Mouse (Mus musculus) liver, adult 2 months (tissue): ENCODE measurements around the gene Gart. TPM values are rescaled to one million over a fixed set of nuclear protein-coding genes. Genes with fewer than 3 reads are reported as not detected.

ENCODE experiments used
- DNase-seq: peaks from one replicate; pipeline ENCODE4 v3.0.0-alpha.2; 2011; ENCODE audit warnings: low read depth, low spot score; ENCODE audit errors: extremely low read depth
- H3K27ac ChIP-seq: fragments of 200-500 bp; replicated peaks from 2 replicates; pipeline ENCODE4 v1.5.1; 2012; ENCODE audit warnings: low read depth, mild to moderate bottlenecking, control low read depth, inconsistent platforms, low read length; ENCODE audit not compliant: insufficient read depth
- H3K27me3 ChIP-seq: fragments of 200-500 bp; 2 replicates; pipeline ENCODE4 v1.6.1; 2012; ENCODE audit warnings: mild to moderate bottlenecking, moderate library complexity, low read length, inconsistent platforms; ENCODE audit not compliant: control insufficient read depth, insufficient read depth
- H3K36me3 ChIP-seq: fragments of 200-500 bp; 2 replicates; pipeline ENCODE4 v1.6.1; 2012; ENCODE audit warnings: low read length, inconsistent platforms; ENCODE audit not compliant: control insufficient read depth, insufficient read depth
- H3K4me1 ChIP-seq: fragments of 200-500 bp; 2 replicates; pipeline ENCODE4 v1.6.1; 2011; ENCODE audit warnings: low read length; ENCODE audit not compliant: control insufficient read depth, insufficient read depth
- H3K4me3 ChIP-seq: fragments of 200-500 bp; 2 replicates; pipeline ENCODE4 v1.5.1; 2011; ENCODE audit warnings: low read depth, mild to moderate bottlenecking, control low read depth, low read length, moderate library complexity; ENCODE audit not compliant: insufficient read depth
- H3K79me2 ChIP-seq: fragments of 200-500 bp; 2 replicates; pipeline ENCODE4 v1.6.1; 2012; ENCODE audit warnings: inconsistent platforms, mild to moderate bottlenecking, low read length, moderate library complexity; ENCODE audit not compliant: control insufficient read depth, insufficient read depth
- H3K9ac ChIP-seq: fragments of 200-500 bp; 2 replicates; pipeline ENCODE4 v1.6.1; 2012; ENCODE audit warnings: low read depth, mild to moderate bottlenecking, control low read depth, inconsistent platforms, low read length
- CTCF ChIP-seq: fragments of 200-500 bp; IDR thresholded peaks from 2 replicates; pipeline ENCODE4 v1.5.1; 2011; ENCODE audit warnings: low read depth, low read length, control low read depth
- POLR2A ChIP-seq: fragments of 200-500 bp; IDR thresholded peaks from 2 replicates; pipeline ENCODE4 v1.6.1; 2011; ENCODE audit warnings: low read length, control low read depth; ENCODE audit not compliant: insufficient read depth; ENCODE audit errors: extremely low read depth
- WGBS: fragments of 180-500 bp; shearing (Covaris S2); methylation state at CpG from one replicate; pipeline ENCODE4 v1.1.7; 2018; 5-methylcytosine and 5-hydroxymethylcytosine counted together
- polyA plus RNA-seq: library from polyadenylated mRNA; depleted of rRNA; stranded (reverse); fragments of >200 nt; gene quantifications from 2 replicates; pipeline ENCODE4 v1.2.3, GENCODE M21; 2012
- total RNA-seq: library from RNA; depleted of rRNA; stranded (reverse); fragments of >200 nt; gene quantifications from 2 replicates; pipeline ENCODE4 v1.2.3, GENCODE M21; 2014

The Gart gene
- total and polyA plus RNA-seq, 2 experiments, result 21.3 to 25.0 TPM

DNA sequence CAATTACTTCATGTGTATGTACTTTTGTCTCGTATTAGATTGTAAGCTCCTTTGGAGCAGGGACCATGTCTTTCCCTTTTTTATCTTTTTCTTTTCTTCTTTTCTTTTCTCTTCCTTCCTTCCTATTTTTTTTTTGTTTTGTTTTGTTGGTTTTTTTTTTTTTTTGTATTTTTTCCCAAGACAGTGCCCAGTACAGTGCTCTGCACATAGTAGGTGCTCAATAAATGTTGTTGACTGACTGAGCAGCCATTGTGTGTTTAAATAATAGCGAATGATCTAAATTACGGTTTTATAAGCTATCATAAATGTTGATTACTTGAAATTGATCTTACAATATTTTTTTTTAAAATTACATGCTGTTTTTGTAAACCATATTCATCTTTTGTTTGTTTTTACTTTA lies 17.0 kb upstream of the Gart start:
- WGBS, result 88% methylated on average over 3 of the region's 3 CpGs
- Histone ChIP-seq H3K9ac (no peak overlapping the region), H3K27me3 (no peaks in the 10 kb centered on the region), H3K27ac (no peak overlapping the region), H3K79me2 (peaks cover 18% of the 10 kb centered on the region; the same call in 1 of the 2 replicates), H3K4me3 (no peak overlapping the region), H3K4me1 (no peaks in the 10 kb centered on the region; the same call in 1 of the 2 replicates), H3K36me3 (peaks cover 77% of the 10 kb centered on the region)
- DNase-seq, result no peak
- no peak for TF ChIP-seq POLR2A

DNA sequence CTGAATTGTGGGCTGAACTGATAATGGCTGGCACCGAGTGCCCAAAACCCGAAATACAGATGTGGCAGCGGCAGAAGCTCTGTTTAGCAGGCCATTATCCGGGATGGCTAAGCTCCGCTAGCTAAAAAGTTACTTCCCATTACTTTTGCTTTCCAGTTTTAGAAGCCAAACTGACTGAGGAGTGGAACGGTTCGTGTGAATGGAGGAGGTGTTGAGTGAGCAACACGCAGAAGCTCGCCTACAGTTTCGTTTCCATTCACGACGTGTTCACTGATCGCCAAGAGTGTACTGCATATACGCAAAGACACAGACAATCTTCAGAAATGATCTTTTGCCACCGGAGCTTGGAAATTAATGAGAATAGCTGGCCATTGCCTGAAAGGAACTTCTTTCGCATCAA lies 15.6 kb upstream of the Gart start:
- peaks cover 32% of the 10 kb centered on the region for H3K79me2 ChIP-seq
- no peaks in the 10 kb centered on the region for H3K27me3 ChIP-seq
- H3K4me3 ChIP-seq, result no peak overlapping the region
- WGBS, result 86% methylated on average over 16 of the region's 16 CpGs
- no peak for DNase-seq
- no peaks in the 10 kb centered on the region; the same call in 1 of the 2 replicates for H3K4me1 ChIP-seq
- TF ChIP-seq POLR2A, result no peak
- TF ChIP-seq CTCF, result no peak
- H3K9ac ChIP-seq, result no peak overlapping the region
- peaks cover 85% of the 10 kb centered on the region for H3K36me3 ChIP-seq
- H3K27ac ChIP-seq, result no peak overlapping the region

DNA sequence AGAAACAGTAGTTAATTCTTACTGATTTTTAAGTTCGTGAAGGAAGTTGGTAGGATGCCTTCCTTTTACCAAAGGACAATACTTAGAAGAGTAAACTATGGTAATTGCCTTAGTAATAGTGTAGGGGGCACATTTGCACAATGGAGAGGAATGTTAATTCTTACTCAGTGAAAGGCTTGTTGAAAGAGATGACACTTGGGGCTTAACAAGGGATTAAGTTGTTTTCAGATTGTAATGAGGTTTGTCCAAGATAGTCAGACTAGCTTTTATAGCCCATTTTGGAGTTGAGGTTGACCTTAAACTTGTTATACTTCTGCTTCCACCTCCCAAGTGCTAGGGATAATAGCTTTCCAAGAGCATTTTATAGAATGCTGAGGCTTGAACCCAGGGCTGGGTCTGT lies 14.6 kb upstream of the Gart start:
- peaks cover 38% of the 10 kb centered on the region for H3K79me2 ChIP-seq
- H3K27me3 ChIP-seq, result no peaks in the 10 kb centered on the region
- H3K9ac ChIP-seq, result no peak overlapping the region
- no peak overlapping the region for H3K27ac ChIP-seq
- TF ChIP-seq CTCF (no peak), POLR2A (no peak)
- no peak overlapping the region for H3K4me3 ChIP-seq
- no peaks in the 10 kb centered on the region; the same call in 1 of the 2 replicates for H3K4me1 ChIP-seq
- WGBS, result 68% methylated on average over 1 of the region's 1 CpGs
- DNase-seq, result no peak
- H3K36me3 ChIP-seq, result peaks cover 83% of the 10 kb centered on the region

DNA sequence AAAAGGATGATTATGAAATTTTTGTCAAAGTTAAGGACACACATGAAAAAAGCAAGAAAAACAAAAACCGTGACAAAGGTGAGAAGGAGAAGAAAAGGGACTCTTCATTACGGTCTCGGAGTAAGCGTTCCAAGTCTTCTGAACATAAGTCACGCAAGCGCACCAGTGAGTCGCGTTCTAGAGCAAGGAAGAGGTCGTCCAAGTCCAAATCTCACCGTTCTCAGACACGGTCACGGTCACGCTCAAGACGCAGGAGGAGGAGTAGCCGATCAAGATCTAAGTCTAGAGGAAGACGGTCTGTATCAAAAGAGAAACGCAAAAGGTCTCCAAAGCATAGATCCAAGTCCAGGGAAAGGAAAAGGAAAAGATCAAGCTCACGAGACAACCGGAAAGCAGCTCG lies 13.0 kb upstream of the Gart start:
- H3K9ac ChIP-seq, result no peak overlapping the region
- DNase-seq, result no peak
- peaks cover 51% of the 10 kb centered on the region for H3K79me2 ChIP-seq
- H3K27me3 ChIP-seq, result no peaks in the 10 kb centered on the region
- TF ChIP-seq CTCF (no peak), POLR2A (no peak)
- 97% methylated on average over 20 of the region's 20 CpGs for WGBS
- no peak overlapping the region for H3K4me3 ChIP-seq
- H3K27ac ChIP-seq, result no peak overlapping the region
- H3K36me3 ChIP-seq, result peaks cover 82% of the 10 kb centered on the region
- H3K4me1 ChIP-seq, result no peaks in the 10 kb centered on the region; the same call in 1 of the 2 replicates

DNA sequence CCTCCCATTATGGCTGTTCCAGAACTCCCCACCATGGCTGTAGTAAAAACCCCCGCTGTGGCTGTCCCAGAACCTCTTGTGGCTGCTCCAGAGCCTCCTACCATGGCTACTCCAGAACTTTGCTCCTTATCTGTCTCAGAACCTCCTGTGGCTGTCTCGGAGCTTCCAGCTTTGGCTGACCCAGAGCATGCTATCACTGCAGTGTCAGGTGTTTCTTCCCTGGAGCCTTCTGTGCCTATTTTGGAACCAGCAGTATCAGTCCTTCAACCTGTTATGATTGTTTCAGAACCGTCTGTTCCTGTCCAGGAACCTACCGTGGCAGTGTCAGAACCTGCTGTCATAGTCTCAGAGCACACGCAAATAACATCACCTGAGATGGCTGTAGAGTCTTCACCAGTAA lies 11.7 kb upstream of the Gart start:
- H3K27me3 ChIP-seq, result no peaks in the 10 kb centered on the region
- H3K4me3 ChIP-seq, result no peak overlapping the region
- DNase-seq, result no peak
- 93% methylated on average over 5 of the region's 5 CpGs for WGBS
- peaks cover 54% of the 10 kb centered on the region for H3K79me2 ChIP-seq
- TF ChIP-seq POLR2A, result no peak
- no peak for TF ChIP-seq CTCF
- H3K9ac ChIP-seq, result no peak overlapping the region
- no peaks in the 10 kb centered on the region; the same call in 1 of the 2 replicates for H3K4me1 ChIP-seq
- no peak overlapping the region for H3K27ac ChIP-seq
- H3K36me3 ChIP-seq, result peaks cover 80% of the 10 kb centered on the region

DNA sequence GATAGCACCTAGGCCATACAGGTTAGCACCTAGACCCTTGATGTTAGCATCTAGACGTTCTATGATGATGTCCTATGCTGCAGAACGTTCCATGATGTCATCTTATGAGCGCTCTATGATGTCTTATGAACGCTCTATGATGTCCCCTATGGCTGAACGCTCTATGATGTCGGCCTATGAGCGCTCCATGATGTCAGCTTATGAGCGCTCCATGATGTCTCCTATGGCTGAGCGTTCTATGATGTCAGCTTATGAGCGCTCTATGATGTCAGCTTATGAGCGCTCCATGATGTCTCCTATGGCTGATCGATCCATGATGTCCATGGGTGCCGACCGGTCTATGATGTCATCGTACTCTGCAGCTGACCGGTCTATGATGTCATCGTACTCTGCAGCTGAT lies 10.5 kb upstream of the Gart start:
- no peaks in the 10 kb centered on the region for H3K27me3 ChIP-seq
- no peak for DNase-seq
- peaks cover 77% of the 10 kb centered on the region for H3K36me3 ChIP-seq
- TF ChIP-seq CTCF (no peak), POLR2A (no peak)
- no peak overlapping the region for H3K27ac ChIP-seq
- H3K9ac ChIP-seq, result no peak overlapping the region
- H3K4me1 ChIP-seq, result peaks cover 3% of the 10 kb centered on the region
- H3K4me3 ChIP-seq, result no peak overlapping the region
- WGBS, result 99% methylated on average over 17 of the region's 17 CpGs
- H3K79me2 ChIP-seq, result peaks cover 58% of the 10 kb centered on the region
